Mouse (Mus musculus) embryonic fibroblast, embryonic 13.5 days (primary cell): Measurements from ENCODE around the gene 1700024P04Rik.

Source experiments
- CTCF ChIP-seq: IDR thresholded peaks from 2 replicates; pipeline ENCODE4 v1.5.1; 2011; ENCODE audit warnings: mild to moderate bottlenecking, control low read depth, low read length, moderate library complexity, borderline replicate concordance; ENCODE audit not compliant: insufficient read depth
- POLR2A ChIP-seq: IDR thresholded peaks from 2 replicates; pipeline ENCODE4 v1.6.1; 2011; ENCODE audit warnings: low read depth, mild to moderate bottlenecking, control low read depth, low read length, moderate library complexity

DNA sequence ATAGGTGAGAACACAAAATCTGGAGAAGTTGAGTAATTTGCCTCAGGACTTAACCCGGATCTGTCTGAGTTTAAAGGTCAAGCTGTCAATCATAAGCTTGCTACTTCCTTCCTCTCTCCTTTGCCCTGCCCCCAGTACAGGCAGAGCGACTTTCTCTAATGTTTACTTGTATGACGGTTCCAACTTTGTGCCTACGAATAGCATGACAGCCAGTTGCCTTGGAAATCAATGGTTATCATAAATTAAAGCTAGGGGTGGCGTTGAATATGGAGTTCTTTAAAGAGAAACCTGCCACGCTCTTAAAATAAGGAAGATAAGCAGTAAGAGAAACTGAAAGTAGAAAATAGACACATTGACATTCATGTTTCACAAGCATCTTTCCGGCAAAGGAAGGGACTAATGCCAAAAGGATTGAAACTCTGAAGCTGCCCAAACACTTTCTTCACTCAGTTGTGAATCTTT is 39.7 kb downstream of the 1700024P04Rik start:
- TF ChIP-seq CTCF (no peak), POLR2A (no peak)
